Mouse (Mus musculus): ENCODE data around the gene Gse1. TPM values are rescaled to one million over a fixed set of nuclear protein-coding genes. Genes with fewer than 3 reads are reported as not detected.

The Gse1 gene
- polyA plus RNA-seq, 1 experiment = 52.4 TPM

DNA sequence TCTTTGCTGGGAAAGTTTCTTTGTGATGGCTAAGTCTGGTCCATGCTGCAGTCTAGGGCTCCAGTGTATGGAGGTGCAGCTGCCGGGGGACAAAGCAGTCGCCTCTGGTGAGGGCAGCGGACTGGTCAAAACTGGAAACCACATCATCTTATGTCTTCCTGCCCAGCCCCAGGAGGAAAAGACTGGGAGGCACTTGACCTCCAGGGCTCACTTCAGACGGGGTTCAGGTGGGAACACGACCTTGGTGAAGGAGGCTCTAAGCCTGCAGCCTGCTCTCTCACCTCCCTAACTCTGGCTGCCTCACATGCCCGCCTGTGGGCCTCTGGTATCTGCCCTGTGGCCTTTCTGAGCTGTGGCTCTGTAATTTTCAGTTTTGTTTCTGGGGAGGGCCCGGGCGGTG, 305.8 kb downstream of the Gse1 start:
- no peak for TF ChIP-seq CTCF (IDR thresholded peaks at IDR 0.05; ENCODE audit: borderline replicate concordance, insufficient read depth, low read depth, low read length)
- no peak for TF ChIP-seq POLR2A (IDR thresholded peaks at IDR 0.05; ENCODE audit: borderline replicate concordance, insufficient read depth, low read length)

DNA sequence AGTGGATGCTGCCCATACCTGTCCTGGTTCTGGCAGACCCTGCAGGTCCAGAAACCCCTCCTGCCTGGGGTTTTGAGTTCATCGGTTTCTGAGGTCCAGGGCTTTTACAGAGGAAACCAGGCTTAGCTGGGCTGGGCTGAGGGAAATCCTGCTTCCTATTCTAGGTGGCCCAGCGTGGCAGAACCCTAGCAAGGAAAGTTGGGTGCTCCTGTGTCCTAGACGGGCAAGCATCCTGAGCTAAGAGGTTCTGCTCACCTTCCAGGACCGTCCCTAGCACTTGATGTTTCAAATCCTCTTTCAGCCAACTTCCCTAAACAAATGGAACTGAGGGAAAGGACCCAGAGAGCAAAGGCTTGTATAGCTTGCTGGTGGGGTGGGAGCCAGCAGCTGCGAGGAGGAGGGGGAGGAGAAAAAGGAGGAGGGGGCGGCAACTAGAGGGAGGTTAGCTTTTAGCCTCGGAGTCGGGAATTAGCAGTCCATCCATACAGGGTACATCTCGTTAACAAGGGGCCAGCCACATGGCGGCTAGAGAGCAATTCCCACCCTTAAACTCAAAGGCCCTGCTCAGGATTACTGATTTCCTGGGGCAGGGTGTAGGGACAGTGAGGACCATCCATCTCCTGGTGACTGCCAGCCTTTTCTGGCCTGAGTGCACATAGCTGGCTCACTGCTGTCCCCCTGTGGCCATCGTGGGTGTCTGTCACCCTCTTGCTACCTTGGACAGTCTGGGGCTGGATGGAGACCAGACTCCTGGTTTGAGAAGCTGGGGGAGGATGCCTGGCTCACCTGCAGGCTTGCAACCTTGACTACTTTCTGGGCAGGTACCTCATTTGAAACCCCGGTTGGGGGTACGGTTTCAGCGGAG, 306.5 kb downstream of the Gse1 start:
- Histone ChIP-seq H3K27ac (ENCODE audit: insufficient read depth, low read length) (no peak overlapping the region), H3K4me3 (replicated peaks; ENCODE audit: insufficient read depth, low read depth, low read length) (peak overlapping the region; percentile 4), H3K27me3 (ENCODE audit: control insufficient read depth, insufficient read depth, low read length) (no peaks in the 10 kb centered on the region), H3K4me1 (ENCODE audit: control insufficient read depth, insufficient read depth, low read length) (peaks cover 14% of the 10 kb centered on the region)
- WGBS = 31% methylated on average over 14 of the region's 14 CpGs
- TF ChIP-seq POLR2A (IDR thresholded peaks at IDR 0.05; ENCODE audit: borderline replicate concordance, insufficient read depth, low read length) (no peak), CTCF (IDR thresholded peaks at IDR 0.05; ENCODE audit: borderline replicate concordance, insufficient read depth, low read depth, low read length) (peak; percentile 100)
- peak; percentile 93 for DNase-seq

More for the DNA sequence above, 305.8 kb downstream of the Gse1 start:
- no peak for DNase-seq
- Histone ChIP-seq H3K27me3 (ENCODE audit: control insufficient read depth, insufficient read depth, low read length) (no peaks in the 10 kb centered on the region), H3K27ac (ENCODE audit: insufficient read depth, low read length) (no peak overlapping the region), H3K4me1 (ENCODE audit: control insufficient read depth, insufficient read depth, low read length) (peaks cover 11% of the 10 kb centered on the region), H3K4me3 (replicated peaks; ENCODE audit: insufficient read depth, low read depth, low read length) (no peak overlapping the region)
- 69% methylated on average over 8 of the region's 8 CpGs for WGBS

DNA sequence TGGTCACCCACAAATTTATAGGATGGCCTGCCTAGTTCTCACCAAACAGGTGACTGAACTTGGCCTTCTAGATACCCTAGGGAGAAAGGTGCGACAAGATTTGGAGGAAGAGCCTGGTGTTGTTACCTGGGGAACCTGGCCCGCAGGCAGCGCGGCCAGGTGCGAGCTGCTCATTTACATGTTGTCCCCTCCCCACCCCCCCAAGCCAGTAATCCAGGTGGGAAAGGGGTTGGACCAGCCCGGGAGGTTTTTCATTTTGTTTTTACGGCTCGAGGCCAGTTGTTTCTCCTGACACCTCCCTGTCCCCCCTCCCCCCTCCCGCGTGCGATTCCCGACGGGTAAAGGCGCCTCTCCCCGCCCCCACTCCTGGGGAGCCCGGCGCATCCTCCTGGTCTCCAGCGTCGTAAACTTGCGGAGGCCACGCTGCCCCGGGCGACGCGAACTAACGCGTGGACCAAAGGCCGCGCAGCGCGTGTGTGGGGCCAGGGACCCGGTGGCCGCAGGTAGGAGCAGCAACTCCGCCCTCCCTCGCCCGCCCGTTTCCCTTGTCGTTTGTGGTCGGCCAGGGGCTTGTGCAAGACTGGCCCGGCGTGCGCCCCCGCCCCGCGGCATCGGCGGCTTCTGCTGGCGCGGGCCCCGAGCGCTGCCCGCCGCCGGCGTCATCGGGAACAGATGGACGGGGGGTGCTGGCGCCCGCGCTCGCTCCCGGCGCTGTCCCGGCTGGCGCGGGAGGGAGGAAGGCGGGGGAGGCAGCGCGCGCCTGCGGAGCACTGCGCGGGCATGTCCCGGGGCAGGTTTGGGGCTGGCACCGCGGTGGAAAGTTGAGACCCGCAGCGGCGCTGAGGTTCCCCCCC, 307.4 kb downstream of the Gse1 start:
- DNase-seq = peak; percentile 88 to 90
- TF ChIP-seq POLR2A (IDR thresholded peaks at IDR 0.05; ENCODE audit: borderline replicate concordance, insufficient read depth, low read length) (0 out of 2 replicates have a peak, but pooled peaks have one; percentile 12), CTCF (IDR thresholded peaks at IDR 0.05; ENCODE audit: borderline replicate concordance, insufficient read depth, low read depth, low read length) (no peak)
- Histone ChIP-seq H3K4me3 (replicated peaks; ENCODE audit: insufficient read depth, low read depth, low read length) (peak overlapping the region; percentile 55), H3K27me3 (ENCODE audit: control insufficient read depth, insufficient read depth, low read length) (no peaks in the 10 kb centered on the region), H3K27ac (ENCODE audit: insufficient read depth, low read length) (peak overlapping the region; percentile 95), H3K4me1 (ENCODE audit: control insufficient read depth, insufficient read depth, low read length) (peaks cover 21% of the 10 kb centered on the region)
- WGBS = under 1% methylated on average over 79 of the region's 79 CpGs

DNA sequence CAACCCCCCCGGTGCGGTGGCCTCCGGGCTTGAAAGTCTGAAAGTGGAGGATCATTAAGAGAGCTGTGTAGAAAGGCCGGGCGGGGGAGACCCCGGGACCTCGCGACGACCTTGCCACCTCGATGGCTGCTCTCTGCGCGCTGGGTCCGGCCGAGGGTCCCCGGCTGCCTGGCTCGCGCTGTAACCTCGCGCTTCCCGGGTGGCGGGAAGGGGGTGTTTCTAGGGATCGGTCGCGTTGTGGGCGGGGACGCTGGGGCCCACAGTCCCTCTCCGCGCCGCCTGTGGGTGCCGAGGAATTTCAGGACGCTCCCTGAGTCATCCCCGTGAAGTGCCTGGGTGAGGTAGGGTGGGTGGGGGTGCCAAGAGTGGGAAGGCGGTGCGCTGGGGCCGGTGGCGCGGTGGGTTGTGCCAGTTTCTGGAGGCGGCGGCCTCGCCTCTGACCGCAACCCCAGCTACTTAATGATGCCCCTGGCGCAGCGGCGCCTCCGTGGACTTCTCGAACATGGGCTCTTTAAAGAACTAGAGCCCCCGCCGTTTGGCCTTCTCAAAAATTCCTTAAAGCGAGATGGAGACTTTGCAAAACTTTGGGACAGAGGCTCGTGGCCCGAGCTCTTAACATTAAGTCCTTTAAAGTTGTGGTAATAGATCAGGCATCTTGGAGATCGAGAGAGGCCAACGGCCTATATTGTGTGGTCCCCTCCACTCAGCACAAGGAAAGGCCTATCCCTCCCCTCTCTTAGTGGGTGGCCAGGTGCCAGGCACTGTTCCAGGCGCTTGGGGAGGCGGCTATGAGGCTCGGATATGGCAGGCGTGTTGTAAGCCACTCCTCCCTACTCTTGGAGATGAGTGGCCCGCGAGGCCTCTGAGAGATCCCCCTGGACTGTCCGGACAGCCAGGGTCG, 308.3 kb downstream of the Gse1 start:
- H3K4me3 ChIP-seq (replicated peaks; ENCODE audit: insufficient read depth, low read depth, low read length) = peak overlapping the region; percentile 55
- peaks cover 20% of the 10 kb centered on the region for H3K4me1 ChIP-seq (ENCODE audit: control insufficient read depth, insufficient read depth, low read length)
- peak overlapping the region; percentile 92 for H3K27ac ChIP-seq (ENCODE audit: insufficient read depth, low read length)
- peak; percentile 58 to 66 for DNase-seq
- H3K27me3 ChIP-seq (ENCODE audit: control insufficient read depth, insufficient read depth, low read length) = no peaks in the 10 kb centered on the region
- WGBS = under 1% methylated on average over 61 of the region's 61 CpGs
- TF ChIP-seq CTCF (IDR thresholded peaks at IDR 0.05; ENCODE audit: borderline replicate concordance, insufficient read depth, low read depth, low read length) (no peak), POLR2A (IDR thresholded peaks at IDR 0.05; ENCODE audit: borderline replicate concordance, insufficient read depth, low read length) (0 out of 2 replicates have a peak, but pooled peaks have one; percentile 2)

DNA sequence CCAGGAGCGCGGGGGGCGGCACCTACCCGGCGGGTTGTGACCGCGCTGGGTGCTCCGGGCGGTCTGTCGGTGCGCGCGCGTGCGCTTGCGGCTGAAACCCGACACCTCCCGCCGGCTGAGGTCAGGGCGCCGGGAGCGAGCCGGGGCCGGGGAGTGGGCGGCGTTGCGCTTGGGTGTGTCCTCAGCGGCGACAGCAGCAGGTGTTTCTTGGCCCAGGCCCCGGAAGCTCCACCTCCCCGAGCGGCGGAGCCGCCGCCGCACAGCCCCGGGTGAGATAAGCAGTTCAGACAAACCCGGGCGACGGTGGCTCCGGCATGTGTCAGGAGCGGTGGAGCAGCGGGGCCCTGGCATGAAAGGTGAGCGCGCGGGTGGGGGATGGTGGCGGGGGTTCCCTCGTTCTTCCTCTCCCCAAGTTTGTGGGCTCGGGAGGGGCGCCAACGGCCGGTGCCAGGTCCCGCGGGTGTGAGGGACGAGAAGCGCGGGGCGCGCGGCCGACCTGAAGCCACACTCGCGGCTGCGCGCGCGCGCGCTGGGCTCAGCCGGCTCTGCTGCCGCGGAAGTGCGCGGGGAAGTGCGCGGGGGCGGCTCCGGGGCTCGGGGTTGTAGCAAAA, 309.1 kb downstream of the Gse1 start:
- peaks cover 19% of the 10 kb centered on the region for H3K4me1 ChIP-seq (ENCODE audit: control insufficient read depth, insufficient read depth, low read length)
- H3K4me3 ChIP-seq (replicated peaks; ENCODE audit: insufficient read depth, low read depth, low read length) = peak overlapping the region; percentile 55
- no peaks in the 10 kb centered on the region for H3K27me3 ChIP-seq (ENCODE audit: control insufficient read depth, insufficient read depth, low read length)
- WGBS = under 1% methylated on average over 79 of the region's 79 CpGs
- TF ChIP-seq POLR2A (IDR thresholded peaks at IDR 0.05; ENCODE audit: borderline replicate concordance, insufficient read depth, low read length) (no peak), CTCF (IDR thresholded peaks at IDR 0.05; ENCODE audit: borderline replicate concordance, insufficient read depth, low read depth, low read length) (no peak)
- peak overlapping the region; percentile 92 for H3K27ac ChIP-seq (ENCODE audit: insufficient read depth, low read length)
- DNase-seq = peak; percentile 86

DNA sequence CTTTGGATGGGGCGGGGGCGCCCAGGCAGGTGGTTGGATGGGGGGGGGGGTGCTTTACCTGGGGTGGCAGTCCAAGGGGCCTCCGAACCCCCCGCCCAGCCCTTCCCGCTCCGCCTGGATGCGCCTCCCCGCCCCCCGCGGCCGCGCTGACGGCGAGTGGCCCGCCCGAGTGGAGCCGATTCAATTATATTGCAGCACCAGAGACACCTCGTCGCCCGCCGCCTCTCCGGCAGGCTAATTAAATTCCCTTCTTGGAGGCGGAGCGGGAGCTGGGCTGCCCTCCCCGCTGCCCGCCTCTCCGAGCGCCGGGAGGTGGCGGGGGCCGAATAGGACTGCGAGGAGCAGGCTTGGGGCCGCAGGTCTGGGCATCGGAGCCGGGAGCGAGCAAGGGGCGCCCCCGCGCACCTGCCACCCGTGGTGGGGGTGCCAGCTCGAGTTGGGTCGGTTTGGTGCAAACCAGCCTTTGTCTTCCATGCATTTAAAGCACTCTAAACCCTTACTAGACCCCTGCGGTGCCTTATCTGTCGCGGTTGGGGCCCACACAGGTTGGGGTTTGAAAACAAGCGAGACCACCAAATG, 309.7 kb downstream of the Gse1 start:
- no peak for TF ChIP-seq CTCF (IDR thresholded peaks at IDR 0.05; ENCODE audit: borderline replicate concordance, insufficient read depth, low read depth, low read length)
- peak; percentile 36; the same call in 1 of the 2 replicates for TF ChIP-seq POLR2A (IDR thresholded peaks at IDR 0.05; ENCODE audit: borderline replicate concordance, insufficient read depth, low read length)
- WGBS = under 1% methylated on average over 45 of the region's 46 CpGs

More for the DNA sequence above, 309.7 kb downstream of the Gse1 start:
- peaks cover 20% of the 10 kb centered on the region for H3K4me1 ChIP-seq (ENCODE audit: control insufficient read depth, insufficient read depth, low read length)
- no peaks in the 10 kb centered on the region for H3K27me3 ChIP-seq (ENCODE audit: control insufficient read depth, insufficient read depth, low read length)
- H3K4me3 ChIP-seq (replicated peaks; ENCODE audit: insufficient read depth, low read depth, low read length) = peak overlapping the region; percentile 55
- H3K27ac ChIP-seq (ENCODE audit: insufficient read depth, low read length) = peak overlapping the region; percentile 98
- DNase-seq = peak; percentile 84 to 89

Measured in cerebellum, adult 2 months (tissue).